Mouse (Mus musculus): ENCODE results near the gene Gm49661.

The Gm49661 gene

GRCm38 (mm10) chr8:84934860-84935259 is 34.4 kb downstream of the Gm49661 start:
- in situ Hi-C loops (cut with MseI, MboI): no loop called here

GRCm38 (mm10) chr8:84933767-84934559 is 35.3 kb downstream of the Gm49661 start:
- in situ Hi-C loops (cut with MseI, MboI): no loop called here

- in situ Hi-C loops (cut with MseI, MboI): no loop called here
These were observed 38.7 kb downstream of the Gm49661 start for GRCm38 (mm10) chr8:84930582-84930981.

GRCm38 (mm10) chr8:84928456-84929306 is 40.6 kb downstream of the Gm49661 start:
- in situ Hi-C loops (cut with MseI, MboI): no loop called here

GRCm38 (mm10) chr8:84927513-84927912 is 41.7 kb downstream of the Gm49661 start:
- in situ Hi-C loops (cut with MseI, MboI): no loop called here

- in situ Hi-C loops (cut with MseI, MboI): no loop called here
These were observed 43.7 kb downstream of the Gm49661 start for GRCm38 (mm10) chr8:84925557-84925956.

GRCm38 (mm10) chr8:84921596-84921995 is 47.6 kb downstream of the Gm49661 start:
- in situ Hi-C loops (cut with MseI, MboI): loop anchor here in 1 of 2 experiments (5.0 kb wide), 1 partner anchor 36 kb away; no protein-coding TSS in a partner anchor

- in situ Hi-C loops (cut with MseI, MboI): no loop called here
These were observed 50.6 kb downstream of the Gm49661 start for GRCm38 (mm10) chr8:84918646-84919045.

GRCm38 (mm10) chr8:84917781-84918180 is 51.5 kb downstream of the Gm49661 start:
- in situ Hi-C loops (cut with MseI, MboI): no loop called here

Data from mouse trophoblast stem cell (cell line).